Mouse (Mus musculus) embryonic facial prominence, embryonic 10.5 days (tissue): Measurements from ENCODE around the gene Slc22a1. TPM values are rescaled to one million over a fixed set of nuclear protein-coding genes. Genes with fewer than 3 reads are reported as not detected.
A peak's percentile ranks its signal among the peaks of the same experiment; 100 is the strongest.

Source experiments
- DNase-seq: peaks from one replicate; pipeline ENCODE4 v3.0.0-alpha.2; 2017; ENCODE audit warnings: low spot score
- H3K27ac ChIP-seq: fragments of 300-500 bp; sonication (generic); replicated peaks from 2 replicates; pipeline ENCODE4 v1.5.1; 2016; ENCODE audit warnings: mild to moderate bottlenecking
- H3K27me3 ChIP-seq: fragments of 300-500 bp; sonication (generic); replicated peaks from 2 replicates; pipeline ENCODE4 v1.6.1; 2016; ENCODE audit warnings: low read depth, mild to moderate bottlenecking; ENCODE audit not compliant: poor library complexity, severe bottlenecking
- H3K36me3 ChIP-seq: fragments of 300-500 bp; sonication (generic); replicated peaks from 2 replicates; pipeline ENCODE4 v1.6.1; 2016; ENCODE audit warnings: mild to moderate bottlenecking, moderate library complexity
- H3K4me1 ChIP-seq: fragments of 300-500 bp; sonication (generic); 2 replicates; pipeline ENCODE4 v1.6.1; 2016
- H3K4me3 ChIP-seq: fragments of 300-500 bp; sonication (generic); 2 replicates; pipeline ENCODE4 v1.5.1; 2016; ENCODE audit warnings: mild to moderate bottlenecking, moderate library complexity
- H3K9me3 ChIP-seq: fragments of 300-500 bp; sonication (generic); 2 replicates; pipeline ENCODE4 v1.6.1; 2016; ENCODE audit warnings: mild to moderate bottlenecking
- WGBS: fragments of 180-500 bp; shearing (Covaris S2); methylation state at CpG from one replicate; pipeline ENCODE4 v1.1.7; 2016; 5-methylcytosine and 5-hydroxymethylcytosine counted together
- polyA plus RNA-seq: library from polyadenylated mRNA; unstranded; fragments of >200 nt; fragmentation: Nextera tagmentation; extraction: Ambion mirVana; gene quantifications from 2 replicates; pipeline ENCODE4 v1.2.1, GENCODE M21; 2016

Slc22a1 gene
- polyA plus RNA-seq, result not detected in 2 replicates

GRCm38 (mm10) chr17:12675646-12676045 lies at the start of gene Slc22a1:
Slc22a1 (minus strand) TSS chr17:12675829.
- Histone ChIP-seq H3K4me3 (no peak within 1 kb of the TSS), H3K9me3 (no peaks in the 10 kb centered on the region), H3K4me1 (peaks cover 7% of the 10 kb centered on the region), H3K27me3 (no peaks in the 10 kb centered on the region), H3K27ac (no peak within 1 kb of the TSS), H3K36me3 (peaks cover 12% of the 10 kb centered on the region)
- no peak for DNase-seq
- 92% methylated on average over 7 of the region's 7 CpGs for WGBS

- Histone ChIP-seq H3K36me3 (peaks cover 85% of the 10 kb centered on the region), H3K4me3 (no peak overlapping the region), H3K4me1 (peaks cover 43% of the 10 kb centered on the region), H3K27ac (peak overlapping the region; percentile 66), H3K27me3 (no peaks in the 10 kb centered on the region), H3K9me3 (no peaks in the 10 kb centered on the region)
- DNase-seq, result peak; percentile 57
- 59% methylated on average over 6 of the region's 6 CpGs for WGBS
These were observed 49.4 kb upstream of the Slc22a1 start for GRCm38 (mm10) chr17:12724767-12725744.

GRCm38 (mm10) chr17:12723986-12724766 lies 48.5 kb upstream of the Slc22a1 start:
- Histone ChIP-seq H3K36me3 (peaks cover 88% of the 10 kb centered on the region), H3K4me3 (no peak overlapping the region), H3K27ac (no peak overlapping the region; the same call in 1 of the 2 replicates), H3K27me3 (no peaks in the 10 kb centered on the region), H3K9me3 (no peaks in the 10 kb centered on the region), H3K4me1 (peaks cover 43% of the 10 kb centered on the region)
- WGBS, result 90% methylated on average over 5 of the region's 5 CpGs
- DNase-seq, result no peak

- DNase-seq, result peak; percentile 47
- H3K4me3 ChIP-seq, result no peak overlapping the region
- 40% methylated on average over 8 of the region's 8 CpGs for WGBS
- H3K27ac ChIP-seq, result no peak overlapping the region; the same call in 1 of the 2 replicates
- peaks cover 43% of the 10 kb centered on the region for H3K4me1 ChIP-seq
- no peaks in the 10 kb centered on the region for H3K27me3 ChIP-seq
- no peaks in the 10 kb centered on the region for H3K9me3 ChIP-seq
- peaks cover 93% of the 10 kb centered on the region for H3K36me3 ChIP-seq
These were observed 47.0 kb upstream of the Slc22a1 start for GRCm38 (mm10) chr17:12722622-12723021.

- Histone ChIP-seq H3K9me3 (no peaks in the 10 kb centered on the region), H3K4me1 (peaks cover 40% of the 10 kb centered on the region), H3K36me3 (peaks cover 95% of the 10 kb centered on the region), H3K4me3 (no peak overlapping the region), H3K27ac (no peak overlapping the region), H3K27me3 (no peaks in the 10 kb centered on the region)
- DNase-seq, result no peak
- WGBS, result 90% methylated on average over 5 of the region's 5 CpGs
These were observed 45.7 kb upstream of the Slc22a1 start for GRCm38 (mm10) chr17:12721118-12721886.

- WGBS, result 87% methylated on average over 7 of the region's 7 CpGs
These were observed 42.6 kb upstream of the Slc22a1 start for GRCm38 (mm10) chr17:12718251-12718650.

GRCm38 (mm10) chr17:12717445-12717844 lies 41.8 kb upstream of the Slc22a1 start:
- Histone ChIP-seq H3K4me3 (no peak overlapping the region), H3K36me3 (peaks cover 98% of the 10 kb centered on the region), H3K4me1 (peaks cover 4% of the 10 kb centered on the region), H3K27me3 (no peaks in the 10 kb centered on the region), H3K9me3 (no peaks in the 10 kb centered on the region), H3K27ac (no peak overlapping the region)
- no peak for DNase-seq
- WGBS, result 87% methylated on average over 4 of the region's 4 CpGs

More at GRCm38 (mm10) chr17:12718251-12718650, 42.6 kb upstream of the Slc22a1 start:
- peaks cover 98% of the 10 kb centered on the region for H3K36me3 ChIP-seq
- H3K9me3 ChIP-seq, result no peaks in the 10 kb centered on the region
- peaks cover 11% of the 10 kb centered on the region for H3K4me1 ChIP-seq
- no peak overlapping the region for H3K4me3 ChIP-seq
- no peaks in the 10 kb centered on the region for H3K27me3 ChIP-seq
- no peak for DNase-seq
- no peak overlapping the region for H3K27ac ChIP-seq

GRCm38 (mm10) chr17:12715032-12715431 lies 39.4 kb upstream of the Slc22a1 start:
- H3K27ac ChIP-seq, result no peak overlapping the region
- H3K27me3 ChIP-seq, result no peaks in the 10 kb centered on the region
- peaks cover 99% of the 10 kb centered on the region for H3K36me3 ChIP-seq

GRCm38 (mm10) chr17:12714080-12714561 lies 38.5 kb upstream of the Slc22a1 start:
- Histone ChIP-seq H3K27me3 (no peaks in the 10 kb centered on the region), H3K4me1 (no peaks in the 10 kb centered on the region), H3K9me3 (no peaks in the 10 kb centered on the region), H3K27ac (no peak overlapping the region), H3K36me3 (peaks cover 98% of the 10 kb centered on the region), H3K4me3 (no peak overlapping the region)
- no peak for DNase-seq
- 87% methylated on average over 5 of the region's 5 CpGs for WGBS

More at GRCm38 (mm10) chr17:12715032-12715431, 39.4 kb upstream of the Slc22a1 start:
- DNase-seq, result no peak
- 87% methylated on average over 1 of the region's 1 CpGs for WGBS
- Histone ChIP-seq H3K4me1 (no peaks in the 10 kb centered on the region), H3K9me3 (no peaks in the 10 kb centered on the region), H3K4me3 (no peak overlapping the region)

- WGBS, result 83% methylated on average over 3 of the region's 3 CpGs
- H3K9me3 ChIP-seq, result no peaks in the 10 kb centered on the region
- H3K27ac ChIP-seq, result no peak overlapping the region
- peaks cover 98% of the 10 kb centered on the region for H3K36me3 ChIP-seq
- no peak for DNase-seq
- no peak overlapping the region for H3K4me3 ChIP-seq
- no peaks in the 10 kb centered on the region for H3K27me3 ChIP-seq
- H3K4me1 ChIP-seq, result no peaks in the 10 kb centered on the region
These were observed 37.4 kb upstream of the Slc22a1 start for GRCm38 (mm10) chr17:12712993-12713392.

- Histone ChIP-seq H3K36me3 (peaks cover 95% of the 10 kb centered on the region), H3K27me3 (no peaks in the 10 kb centered on the region), H3K4me1 (no peaks in the 10 kb centered on the region), H3K9me3 (no peaks in the 10 kb centered on the region), H3K27ac (no peak overlapping the region), H3K4me3 (no peak overlapping the region)
- DNase-seq, result no peak
These were observed 36.6 kb upstream of the Slc22a1 start for GRCm38 (mm10) chr17:12712191-12712590.

GRCm38 (mm10) chr17:12710976-12711375 lies 35.3 kb upstream of the Slc22a1 start:
- no peaks in the 10 kb centered on the region for H3K4me1 ChIP-seq
- H3K9me3 ChIP-seq, result no peaks in the 10 kb centered on the region
- WGBS, result 91% methylated on average over 2 of the region's 2 CpGs
- no peaks in the 10 kb centered on the region for H3K27me3 ChIP-seq
- no peak overlapping the region for H3K4me3 ChIP-seq
- H3K36me3 ChIP-seq, result peaks cover 95% of the 10 kb centered on the region
- no peak for DNase-seq
- no peak overlapping the region for H3K27ac ChIP-seq
